Mouse (Mus musculus) left cerebral cortex, postnatal 10 days (tissue): ENCODE data around the gene 3110009E18Rik. TPM values are rescaled to one million over a fixed set of nuclear protein-coding genes. Genes with fewer than 3 reads are reported as not detected.

Source experiments
- DNase-seq, 2 experiments: peaks; one replicate each; pipeline ENCODE4 v3.0.0; 2021 to 2022; ENCODE audit warnings: low spot score in 2 of 2, mixed read lengths in 1 of 2; ENCODE audit errors: extremely low spot score in 1 of 2
- intact Hi-C: fragments of 180-260 bp; cut with DNase I; formaldehyde crosslinking; loops from one replicate; pipeline ENCODE4 v1.15.1; 2025
- total RNA-seq, 2 experiments: library from RNA; stranded (reverse); gene quantifications; 2 replicates each; pipeline ENCODE4 v1.2.3; 2021

The 3110009E18Rik gene
- total RNA-seq, 2 experiments from 2014 or later: 6.8 to 8.7 TPM

DNA sequence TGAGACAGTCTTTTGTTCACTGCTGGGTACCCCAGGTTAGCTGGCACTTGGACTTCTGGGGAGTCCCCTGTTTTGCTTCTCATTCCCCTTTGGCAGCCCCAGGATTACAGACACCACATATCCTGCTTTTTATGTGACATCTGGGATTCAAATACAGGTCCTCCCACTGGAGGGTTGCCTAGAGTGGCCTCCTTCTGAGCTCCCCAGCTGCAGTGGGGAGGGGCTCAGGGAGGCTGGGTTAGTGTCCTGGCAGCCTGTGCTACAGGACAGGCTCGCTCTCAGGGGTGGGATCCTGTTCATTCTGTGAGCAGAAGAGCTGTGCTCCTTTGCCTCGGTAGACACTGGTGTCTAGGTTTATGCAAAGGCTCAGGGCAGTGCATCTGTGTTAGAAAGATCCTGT, 100.3 kb downstream of the 3110009E18Rik start:
- DNase-seq: no peak
- intact Hi-C loops: no loop called here

DNA sequence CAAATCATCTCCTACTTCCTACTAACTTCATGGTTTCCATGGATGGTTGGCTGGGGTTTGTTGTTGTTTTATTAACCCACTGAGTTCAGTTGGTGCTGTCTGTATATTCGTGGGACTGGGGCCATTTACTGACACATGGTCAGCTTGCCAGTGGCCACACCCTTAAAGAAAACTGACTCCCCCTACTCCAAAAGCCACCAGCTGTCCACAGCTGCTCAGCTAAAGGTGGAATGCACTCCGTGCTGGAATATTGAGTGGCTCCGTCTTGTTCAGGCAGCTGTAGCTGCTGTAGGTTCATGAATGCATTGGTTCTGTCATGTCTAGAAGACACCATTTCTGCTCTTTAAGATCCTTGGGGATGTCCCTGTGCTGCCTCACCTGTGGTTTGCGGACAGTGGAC, 102.6 kb downstream of the 3110009E18Rik start:
- intact Hi-C loops: no loop called here
- no peak for DNase-seq

DNA sequence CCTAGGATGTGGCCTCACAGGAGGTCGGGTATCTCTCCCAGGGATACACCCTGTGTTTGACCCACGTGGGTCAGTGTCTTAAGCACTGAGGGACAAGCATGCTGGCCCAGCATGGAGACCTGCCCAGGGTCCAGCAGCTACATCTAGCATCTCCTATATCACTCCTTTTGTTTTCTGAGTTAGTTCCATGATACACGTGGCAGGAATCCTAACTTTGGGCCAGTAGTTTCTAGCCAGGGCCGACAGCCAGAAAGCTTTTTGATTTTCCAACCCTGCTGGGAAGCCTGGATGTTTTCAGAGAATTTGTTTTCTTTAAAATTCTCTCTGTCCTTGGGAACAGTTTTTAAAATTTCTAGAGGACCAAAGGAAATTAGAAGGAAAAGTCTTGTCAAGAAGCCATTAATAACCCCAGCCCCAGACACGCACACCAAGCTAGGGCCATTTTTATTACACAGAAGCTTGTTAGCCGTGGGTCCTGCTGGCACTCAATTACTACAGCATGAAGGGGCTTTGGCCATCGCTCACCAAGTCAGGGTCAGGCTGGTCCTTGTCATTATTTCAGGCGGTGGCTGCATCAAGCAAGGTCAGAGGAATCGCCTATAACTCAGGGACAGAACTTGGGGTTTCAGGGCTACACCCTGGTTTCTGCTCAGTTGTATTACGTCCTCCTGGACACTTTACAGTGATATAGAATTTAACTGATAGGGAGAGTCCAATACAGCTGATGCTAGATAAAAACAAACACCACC, 108.9 kb downstream of the 3110009E18Rik start:
- intact Hi-C loops: no loop called here
- no peak for DNase-seq

DNA sequence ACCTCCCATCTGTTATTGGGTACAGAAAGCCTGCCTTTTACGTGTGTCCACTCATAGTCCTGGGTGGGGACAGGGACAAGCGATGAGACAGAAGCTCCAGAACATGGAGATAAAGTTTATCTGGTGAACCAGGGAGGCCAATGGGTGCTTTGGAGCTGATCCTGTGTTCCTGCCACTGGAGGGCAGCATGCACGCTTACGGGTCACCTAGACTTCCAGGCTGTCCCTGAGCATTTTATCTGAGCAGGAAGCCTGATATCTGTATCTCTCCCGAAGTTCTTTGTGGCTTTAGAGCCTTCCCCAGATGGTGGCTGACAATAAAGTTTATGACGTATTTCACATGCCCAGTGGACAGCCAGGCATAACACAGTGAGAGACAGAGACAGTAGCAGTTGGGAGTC, 110.3 kb downstream of the 3110009E18Rik start:
- intact Hi-C loops: no loop called here
- DNase-seq: peak in 1 of 2 experiments; percentile 55

DNA sequence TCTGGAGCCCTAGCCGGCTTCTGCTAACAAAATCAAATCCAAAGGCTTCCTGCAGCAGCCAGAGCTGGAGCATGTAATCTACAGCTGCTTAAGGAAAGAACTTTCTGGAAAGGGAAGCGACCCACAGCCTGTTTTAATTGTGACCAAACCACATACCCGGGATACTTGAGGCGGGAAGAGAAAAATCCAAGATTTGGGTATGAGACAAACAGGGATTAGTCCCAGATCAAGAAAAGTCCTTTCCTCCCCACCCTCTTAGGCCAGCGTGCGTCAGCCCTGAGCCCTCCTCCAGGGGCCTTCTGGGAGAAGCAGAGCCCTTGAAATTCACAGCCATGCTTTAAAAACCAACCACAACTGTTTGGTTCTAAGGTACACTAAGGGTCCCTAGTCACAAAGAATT, 111.2 kb downstream of the 3110009E18Rik start:
- no peak for DNase-seq
- intact Hi-C loops: no loop called here

DNA sequence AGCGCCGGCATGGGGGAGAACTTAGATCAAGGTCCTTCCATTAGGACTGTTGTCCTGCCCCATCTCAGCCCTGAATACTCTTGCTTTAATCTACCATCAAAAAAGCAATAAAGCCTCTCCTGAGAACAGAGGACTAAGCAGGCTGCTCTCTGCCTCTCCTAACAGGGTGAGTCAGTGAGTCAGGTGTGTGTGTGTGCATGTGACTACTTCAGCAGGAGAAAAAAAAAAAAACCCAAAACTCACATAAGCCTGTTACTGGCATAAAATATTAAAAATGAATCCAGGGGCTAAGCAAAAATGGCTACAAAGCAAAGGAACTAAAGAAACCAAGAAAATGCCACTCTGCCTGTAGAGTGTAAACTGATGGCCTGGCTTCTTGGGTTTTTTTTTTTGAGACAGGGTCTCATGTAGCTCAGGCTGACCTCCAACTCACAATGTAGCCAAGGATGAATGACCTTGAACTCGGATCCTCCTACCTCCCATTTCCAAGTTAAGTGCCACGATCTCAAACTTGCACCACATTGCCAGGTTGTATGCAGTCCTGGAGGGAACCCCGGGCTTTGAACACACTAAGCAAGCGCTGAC, 114.7 kb downstream of the 3110009E18Rik start:
- intact Hi-C loops: no loop called here
- no peak for DNase-seq

DNA sequence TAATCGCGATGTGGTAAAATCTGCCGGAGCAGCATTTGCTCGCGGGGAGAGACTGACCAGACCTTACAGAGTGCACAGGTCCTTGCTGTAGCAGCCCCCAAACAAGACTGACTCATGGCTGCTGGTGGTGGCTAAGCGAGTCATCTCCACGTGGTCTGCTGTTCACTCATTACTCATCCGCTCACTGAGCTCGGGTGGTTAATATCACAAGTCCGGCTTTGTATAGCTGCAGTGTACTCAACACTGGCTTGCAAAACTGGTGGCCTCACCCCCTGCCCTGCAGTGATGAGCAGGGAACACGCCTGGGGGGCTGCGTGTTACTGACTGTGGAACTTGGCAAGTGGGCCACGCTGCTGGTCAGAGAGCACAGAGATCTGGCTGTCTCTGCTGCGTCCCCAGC, 115.4 kb downstream of the 3110009E18Rik start:
- intact Hi-C loops: no loop called here
- no peak for DNase-seq

DNA sequence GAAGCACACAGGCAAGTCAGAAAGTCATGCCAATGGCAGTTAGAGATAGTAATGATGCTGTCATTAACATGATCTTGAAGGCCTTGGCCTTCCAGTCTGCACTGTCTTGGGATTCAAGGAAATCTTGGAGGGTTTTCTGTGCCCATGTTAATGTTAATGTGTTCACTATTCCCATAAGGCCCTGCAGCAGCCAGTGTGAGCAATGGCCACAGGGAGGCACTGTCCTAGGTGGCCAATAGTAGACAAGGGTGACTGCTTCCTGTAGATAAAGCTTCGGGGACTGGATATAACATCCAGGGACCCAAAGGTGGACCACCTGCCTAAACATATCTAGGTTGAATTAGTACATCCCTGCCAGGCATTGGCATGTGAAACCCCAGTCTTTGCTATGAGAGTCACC, 116.1 kb downstream of the 3110009E18Rik start:
- DNase-seq: no peak
- intact Hi-C loops: no loop called here

Other genes with a start within 250 kb of the 3110009E18Rik start
- 1 to 10 TPM; 5.8 to 6.2 TPM for gene Tmem177, start 208.0 kb upstream of the 3110009E18Rik start, total RNA-seq
- gene Cfap221, start 124.0 kb upstream of the 3110009E18Rik start, total RNA-seq: under 1 TPM; 0.39 to 0.49 TPM
- 1 to 10 TPM in 1 of 2 experiments, under 1 TPM in 1; 0.75 to 1.0 TPM for gene Sctr, start 114.3 kb upstream of the 3110009E18Rik start, total RNA-seq
- 1 to 10 TPM; 1.4 to 1.8 TPM for gene Tmem37, start 47.1 kb upstream of the 3110009E18Rik start, total RNA-seq
- gene Dbi, start 109 bp upstream of the 3110009E18Rik start, total RNA-seq: 100 to 1,000 TPM; 343 to 360 TPM
- 1 to 10 TPM; 7.2 to 8.9 TPM for gene Steap3, start 151.5 kb downstream of the 3110009E18Rik start, total RNA-seq
- gene C1ql2, start 219.4 kb downstream of the 3110009E18Rik start, total RNA-seq: 1 to 10 TPM; 1.5 TPM